Mouse (Mus musculus) thymus, adult 2 months (tissue): ENCODE results near the gene Capn7. TPM values are rescaled to one million over a fixed set of nuclear protein-coding genes. Genes with fewer than 3 reads are reported as not detected.

ENCODE experiments used
- DNase-seq: peaks from one replicate; pipeline ENCODE4 v3.0.0; 2021
- H3K27ac ChIP-seq: fragments of 200-500 bp; 2 replicates; pipeline ENCODE4 v1.5.1; 2012; ENCODE audit warnings: low read length, control low read depth; ENCODE audit not compliant: control insufficient read depth, insufficient read depth
- H3K27me3 ChIP-seq: fragments of 200-500 bp; 2 replicates; pipeline ENCODE4 v1.6.1; 2012; ENCODE audit warnings: mild to moderate bottlenecking, low read length, moderate library complexity, mixed read lengths; ENCODE audit not compliant: control insufficient read depth, insufficient read depth
- H3K36me3 ChIP-seq: fragments of 200-500 bp; 2 replicates; pipeline ENCODE4 v1.6.1; 2012; ENCODE audit warnings: mild to moderate bottlenecking, low read length, moderate library complexity; ENCODE audit not compliant: control insufficient read depth, insufficient read depth
- H3K4me1 ChIP-seq: fragments of 200-500 bp; replicated peaks from 2 replicates; pipeline ENCODE4 v1.6.1; 2012; ENCODE audit warnings: low read length; ENCODE audit not compliant: control insufficient read depth, insufficient read depth
- H3K4me3 ChIP-seq: fragments of 200-500 bp; 2 replicates; pipeline ENCODE4 v1.5.1; 2012; ENCODE audit warnings: mild to moderate bottlenecking, low read length, control low read depth, moderate library complexity; ENCODE audit not compliant: control insufficient read depth, insufficient read depth
- CTCF ChIP-seq: fragments of 200-500 bp; IDR thresholded peaks from 2 replicates; pipeline ENCODE4 v1.5.1; 2012; ENCODE audit warnings: mild to moderate bottlenecking, control low read depth, low read length, moderate library complexity, borderline replicate concordance; ENCODE audit not compliant: control insufficient read depth, poor library complexity, insufficient read depth; ENCODE audit errors: extremely low read depth
- POLR2A ChIP-seq: fragments of 200-500 bp; IDR thresholded peaks from 2 replicates; pipeline ENCODE4 v1.6.1; 2012; ENCODE audit warnings: mild to moderate bottlenecking, low read length, control low read depth, moderate library complexity; ENCODE audit not compliant: control insufficient read depth, poor library complexity, insufficient read depth; ENCODE audit errors: extremely low read depth
- WGBS: fragments of 180-500 bp; shearing (Covaris S2); methylation state at CpG from one replicate; pipeline ENCODE4 v1.1.7; 2018; 5-methylcytosine and 5-hydroxymethylcytosine counted together
- polyA plus RNA-seq: library from polyadenylated mRNA; depleted of rRNA; stranded (reverse); fragments of >200 nt; gene quantifications from 2 replicates; pipeline ENCODE4 v1.2.3, GENCODE M21; 2012

Capn7 gene
- polyA plus RNA-seq, 1 experiment = 24.2 TPM

DNA sequence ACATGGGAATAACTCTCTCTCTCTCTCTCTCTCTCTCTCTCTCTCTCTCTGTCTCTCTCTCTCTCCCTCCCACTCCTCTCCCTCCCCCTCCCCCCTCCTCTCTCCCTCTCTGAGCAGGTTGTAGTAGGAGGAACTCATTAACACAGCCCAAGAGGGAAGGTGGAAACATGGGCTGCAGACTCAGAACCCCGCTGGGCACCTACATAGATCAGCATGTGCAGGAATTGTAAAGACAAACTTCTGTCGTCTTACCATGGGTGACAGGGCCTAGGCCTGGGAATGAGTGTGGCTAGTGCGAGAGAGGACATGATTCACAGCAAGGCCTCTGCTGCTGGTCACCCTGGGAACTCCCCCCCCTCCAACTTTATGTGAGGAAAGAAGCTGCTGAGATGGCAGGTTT lies 14.2 kb upstream of the Capn7 start:
- TF ChIP-seq POLR2A (no peak), CTCF (no peak)
- no peak for DNase-seq

DNA sequence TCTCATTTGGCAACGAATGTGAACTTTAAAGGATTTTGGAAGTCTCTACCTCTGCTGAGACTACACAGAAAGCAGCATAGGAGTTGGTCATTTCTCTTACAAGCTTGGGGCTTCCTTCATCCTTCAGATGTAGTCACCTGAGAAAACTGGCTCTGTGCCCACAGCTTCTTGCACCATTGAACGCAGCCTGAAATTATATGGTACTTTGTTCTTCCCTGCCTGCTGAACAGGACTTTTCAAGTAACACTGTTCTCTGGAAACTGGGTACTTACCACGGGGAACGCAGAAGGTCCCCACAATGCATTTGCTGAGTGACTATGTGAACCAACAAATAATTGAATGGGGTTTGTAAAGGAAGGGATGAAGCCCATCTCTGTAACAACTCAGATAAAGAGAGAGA lies 13.2 kb upstream of the Capn7 start:
- H3K4me3 ChIP-seq = no peak overlapping the region
- H3K27me3 ChIP-seq = no peaks in the 10 kb centered on the region
- peaks cover 12% of the 10 kb centered on the region for H3K4me1 ChIP-seq
- no peaks in the 10 kb centered on the region for H3K36me3 ChIP-seq
- TF ChIP-seq CTCF (no peak), POLR2A (no peak)
- H3K27ac ChIP-seq = no peak overlapping the region
- WGBS = 63% methylated on average over 4 of the region's 4 CpGs
- no peak for DNase-seq

More for the DNA sequence above, 14.2 kb upstream of the Capn7 start:
- H3K4me3 ChIP-seq = no peak overlapping the region
- WGBS = 90% methylated on average over 3 of the region's 3 CpGs
- no peak overlapping the region for H3K27ac ChIP-seq
- no peaks in the 10 kb centered on the region for H3K36me3 ChIP-seq
- H3K4me1 ChIP-seq = peaks cover 12% of the 10 kb centered on the region
- no peaks in the 10 kb centered on the region for H3K27me3 ChIP-seq

DNA sequence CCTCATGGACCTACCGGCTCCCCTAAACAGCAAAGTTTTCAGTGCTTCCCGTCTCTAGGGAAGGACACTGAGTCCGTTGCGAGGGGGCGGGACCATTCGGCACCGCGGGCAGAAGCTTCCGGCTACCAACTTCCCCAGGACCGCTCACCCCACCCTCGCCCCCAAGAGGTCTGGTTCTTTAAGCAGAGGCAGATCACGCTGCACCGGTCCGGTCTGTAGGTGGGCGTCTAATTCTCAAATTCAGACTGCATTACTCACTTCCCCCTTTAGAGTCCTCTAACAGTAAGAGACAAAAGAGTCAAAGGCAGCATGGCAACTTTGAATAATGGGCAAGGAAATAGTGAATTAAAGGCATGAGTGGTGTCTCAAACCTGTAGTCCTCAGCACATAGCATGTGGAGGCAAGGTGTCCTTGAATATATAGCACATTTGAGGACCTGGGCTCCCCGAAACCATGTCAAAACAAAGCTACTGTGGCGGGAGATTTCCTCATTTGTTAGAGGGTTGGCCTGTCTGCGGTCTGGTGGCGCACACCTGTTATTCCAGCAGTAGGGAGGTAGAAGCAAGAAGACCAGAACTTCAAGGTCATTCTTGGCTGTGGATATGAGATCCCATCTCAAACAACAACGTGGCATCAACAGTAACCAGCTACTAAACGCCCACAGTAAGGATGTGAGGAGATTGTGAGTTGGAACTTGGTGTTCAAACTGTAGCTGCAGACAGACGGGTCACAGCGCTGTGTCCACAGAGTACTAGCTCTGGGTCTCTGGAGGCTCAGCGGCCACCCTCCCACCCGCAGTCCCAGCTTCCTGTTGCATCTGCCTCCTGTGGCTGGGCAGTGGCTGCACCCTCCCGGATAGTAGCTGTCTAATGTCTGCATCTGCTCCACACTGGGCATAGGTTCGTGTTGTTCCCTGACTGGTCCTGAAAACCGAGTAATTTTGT lies 12.3 kb upstream of the Capn7 start, which contains the start of gene Dnah1:
Gene Dnah1, minus strand, starts transcription at position 48 of the 944 bp plus-strand sequence.
- H3K36me3 ChIP-seq = no peaks in the 10 kb centered on the region
- H3K27me3 ChIP-seq = no peaks in the 10 kb centered on the region
- H3K27ac ChIP-seq = no peak within 1 kb of the TSS
- no peak for TF ChIP-seq CTCF
- TF ChIP-seq POLR2A = no peak
- WGBS = 8% methylated on average over 28 of the region's 28 CpGs
- DNase-seq = peak; percentile 61
- H3K4me1 ChIP-seq = peaks cover 12% of the 10 kb centered on the region
- peak within 1 kb of the TSS; percentile 58 for H3K4me3 ChIP-seq

DNA sequence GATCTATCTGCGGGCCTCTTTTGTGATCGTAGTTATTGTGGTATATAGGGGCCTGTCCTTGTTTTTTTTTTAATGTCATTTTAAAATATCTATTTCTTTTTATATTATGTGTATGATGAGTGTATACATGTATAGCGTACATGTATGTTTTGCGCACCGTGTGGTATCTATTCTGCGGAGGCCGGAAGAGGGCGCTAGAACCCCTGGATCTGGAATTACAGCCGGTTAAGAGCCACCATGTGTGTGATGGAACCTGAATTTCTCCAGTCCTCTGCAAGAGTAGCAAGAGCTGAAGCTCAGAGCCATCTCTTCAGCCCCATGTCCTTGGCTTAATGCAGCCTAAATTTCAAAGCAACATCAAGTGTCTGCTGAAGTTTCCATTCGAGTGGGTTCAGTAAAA lies 11.6 kb upstream of the Capn7 start:
- no peak overlapping the region for H3K4me3 ChIP-seq
- H3K27ac ChIP-seq = no peak overlapping the region
- peaks cover 12% of the 10 kb centered on the region for H3K4me1 ChIP-seq
- no peak for DNase-seq
- H3K36me3 ChIP-seq = no peaks in the 10 kb centered on the region
- TF ChIP-seq POLR2A (no peak), CTCF (no peak)
- 86% methylated on average over 10 of the region's 10 CpGs for WGBS
- no peaks in the 10 kb centered on the region for H3K27me3 ChIP-seq

DNA sequence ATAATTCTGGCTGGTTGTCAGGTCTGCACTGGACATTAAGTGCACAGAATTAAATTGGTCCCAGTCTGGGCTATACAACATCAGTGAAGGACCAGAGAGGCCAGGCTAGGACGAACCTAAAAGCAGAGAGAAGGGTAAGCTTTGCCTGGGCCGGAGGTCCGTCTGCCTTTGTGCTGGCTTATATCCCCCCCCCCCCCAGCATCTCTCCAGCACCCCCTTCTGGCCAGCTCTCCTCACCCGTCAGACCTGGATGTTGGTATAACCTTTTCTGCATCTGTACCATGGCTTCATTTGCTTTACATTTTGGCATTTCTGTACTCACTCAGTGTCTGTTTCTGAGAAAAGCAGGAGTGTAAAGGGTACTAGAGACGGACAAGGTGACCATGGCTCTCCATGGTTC lies 10.9 kb upstream of the Capn7 start:
- DNase-seq = no peak
- Histone ChIP-seq H3K4me1 (peaks cover 12% of the 10 kb centered on the region), H3K27me3 (no peaks in the 10 kb centered on the region), H3K27ac (no peak overlapping the region), H3K36me3 (no peaks in the 10 kb centered on the region), H3K4me3 (no peak overlapping the region)
- 51% methylated on average over 5 of the region's 5 CpGs for WGBS
- TF ChIP-seq CTCF = no peak
- TF ChIP-seq POLR2A = no peak

DNA sequence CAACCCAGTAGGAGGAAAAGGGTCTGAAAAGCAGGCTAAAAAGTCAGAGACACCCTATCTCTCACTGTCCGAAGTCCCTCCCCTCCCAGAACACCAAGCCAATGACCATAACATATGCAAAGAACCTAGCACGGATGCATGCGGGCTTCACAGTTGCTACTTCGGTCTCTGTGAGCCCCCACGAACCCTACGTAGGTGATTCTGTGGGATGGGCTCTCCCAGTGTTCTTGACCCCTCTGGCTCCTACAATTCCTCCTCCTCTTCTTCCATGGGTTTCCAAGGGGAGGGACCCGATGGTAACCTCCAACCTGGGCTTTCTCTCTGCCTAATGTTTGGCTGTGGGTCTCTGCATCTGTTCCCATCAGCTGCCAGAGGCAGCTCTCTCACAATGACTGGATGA lies 9.7 kb upstream of the Capn7 start:
- Histone ChIP-seq H3K36me3 (no peaks in the 10 kb centered on the region), H3K27ac (no peak overlapping the region), H3K27me3 (no peaks in the 10 kb centered on the region), H3K4me1 (peaks cover 12% of the 10 kb centered on the region), H3K4me3 (no peak overlapping the region)
- 96% methylated on average over 7 of the region's 7 CpGs for WGBS
- no peak for TF ChIP-seq CTCF
- TF ChIP-seq POLR2A = no peak
- DNase-seq = no peak

DNA sequence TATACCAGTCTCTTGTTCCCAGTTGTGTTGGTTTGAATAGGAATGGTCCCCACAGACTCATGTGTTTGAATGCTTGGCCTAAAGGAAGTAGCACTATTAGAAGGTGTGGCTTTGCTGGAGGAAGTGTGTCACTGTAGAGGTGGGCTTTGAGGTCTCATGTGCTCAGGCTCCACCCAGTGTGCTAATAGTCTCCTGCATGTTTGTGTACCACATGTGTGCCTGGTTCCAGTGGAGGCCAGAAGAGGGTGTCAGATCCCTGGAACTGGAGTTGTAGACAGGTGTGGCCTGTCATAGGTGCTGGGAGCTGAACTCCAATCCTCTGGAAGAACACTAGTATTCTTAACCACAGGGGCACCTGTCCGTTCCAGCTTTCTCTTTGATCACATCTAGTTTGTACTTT lies 9.2 kb upstream of the Capn7 start:
- peaks cover 12% of the 10 kb centered on the region for H3K4me1 ChIP-seq
- no peak overlapping the region for H3K27ac ChIP-seq
- WGBS = 80% methylated on average over 1 of the region's 1 CpGs
- TF ChIP-seq CTCF (no peak), POLR2A (no peak)
- DNase-seq = no peak
- H3K36me3 ChIP-seq = no peaks in the 10 kb centered on the region
- no peak overlapping the region for H3K4me3 ChIP-seq
- no peaks in the 10 kb centered on the region for H3K27me3 ChIP-seq
